Mouse (Mus musculus) hindbrain, postnatal 0 days (tissue): ENCODE results near the gene Spef2. TPM values are rescaled to one million over a fixed set of nuclear protein-coding genes. Genes with fewer than 3 reads are reported as not detected.

Experiments used
- ATAC-seq: fragments of 200-750 bp; cut with Nextera tagmentation; 2 replicates; pipeline ENCODE4 v1.8.0; 2017; ENCODE audit warnings: mild to moderate bottlenecking, moderate TSS enrichment, moderate library complexity
- DNase-seq: peaks from one replicate; pipeline ENCODE4 v3.0.0-alpha.2; 2015; ENCODE audit warnings: low spot score
- H3K27ac ChIP-seq: fragments of 300-500 bp; sonication (generic); 2 replicates; pipeline ENCODE4 v1.5.1; 2014; ENCODE audit warnings: mild to moderate bottlenecking
- H3K27me3 ChIP-seq: fragments of 300-500 bp; sonication (generic); 2 replicates; pipeline ENCODE4 v1.6.1; 2014; ENCODE audit warnings: low read length, mixed read lengths; ENCODE audit not compliant: insufficient read depth
- H3K36me3 ChIP-seq: fragments of 300-500 bp; sonication (generic); 2 replicates; pipeline ENCODE4 v1.6.1; 2014; ENCODE audit warnings: low read length, mixed read lengths; ENCODE audit not compliant: insufficient read depth
- H3K4me1 ChIP-seq: fragments of 300-500 bp; sonication (generic); 2 replicates; pipeline ENCODE4 v1.6.1; 2014; ENCODE audit warnings: antibody characterized with exemption, low read length, mixed read lengths; ENCODE audit not compliant: insufficient read depth
- H3K4me2 ChIP-seq: fragments of 300-500 bp; sonication (generic); 2 replicates; pipeline ENCODE4 v1.6.1; 2014; ENCODE audit warnings: low read depth, mild to moderate bottlenecking, low read length, moderate library complexity, mixed read lengths
- H3K4me3 ChIP-seq: fragments of 300-500 bp; sonication (generic); 2 replicates; pipeline ENCODE4 v1.5.1; 2014; ENCODE audit warnings: low read length
- H3K9ac ChIP-seq: fragments of 300-500 bp; sonication (generic); replicated peaks from 2 replicates; pipeline ENCODE4 v1.6.1; 2014; ENCODE audit warnings: mild to moderate bottlenecking, low read length, moderate library complexity, mixed read lengths
- H3K9me3 ChIP-seq: fragments of 300-500 bp; sonication (generic); 2 replicates; pipeline ENCODE4 v1.6.1; 2016; ENCODE audit warnings: low read length, mixed read lengths
- CTCF ChIP-seq: IDR thresholded peaks from 2 replicates; pipeline ENCODE4 v1.5.1; 2016; ENCODE audit warnings: antibody characterized with exemption, control low read depth, low read depth
- WGBS: fragments of 180-500 bp; shearing (Covaris S2); extraction: QIAGEN DNeasy Blood & Tissue Kit; methylation state at CpG from one replicate; pipeline ENCODE4 v1.1.7; 2014; 5-methylcytosine and 5-hydroxymethylcytosine counted together
- polyA plus RNA-seq: library from polyadenylated mRNA; unstranded; fragments of >200 nt; fragmentation: Nextera tagmentation; extraction: Ambion mirVana; gene quantifications from 2 replicates; pipeline ENCODE4 v1.2.1, GENCODE M21; 2015
- total RNA-seq: library from RNA; depleted of rRNA; stranded (reverse); fragments of >200 nt; gene quantifications from 2 replicates; pipeline ENCODE4 v1.2.3, GENCODE M21; 2014; rRNA removed

Spef2 gene
- total and polyA plus RNA-seq, 2 experiments from 2014 or later, result 0.42 to 1.9 TPM

DNA sequence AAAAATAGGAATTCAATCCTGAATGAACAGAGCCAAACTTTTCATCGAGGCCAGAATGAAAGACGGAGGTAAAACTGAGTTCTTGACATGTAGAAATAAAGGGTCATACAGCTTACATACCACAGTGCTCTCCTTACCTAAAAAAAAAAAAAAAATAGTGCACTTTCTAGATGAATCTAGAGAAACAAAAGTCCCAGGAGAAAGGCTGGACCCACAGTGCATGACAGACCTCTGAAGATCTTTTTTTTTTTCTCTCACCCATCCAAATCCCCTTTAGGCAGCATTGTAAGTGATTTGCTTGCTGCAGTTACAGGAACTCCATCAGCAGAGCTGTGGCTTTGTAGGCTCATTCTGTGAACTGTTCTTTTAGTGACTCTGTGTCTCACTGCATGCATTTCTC is 199.7 kb downstream of the Spef2 start:
- Histone ChIP-seq H3K9me3 (no peaks in the 10 kb centered on the region), H3K4me3 (no peak overlapping the region), H3K4me1 (no peaks in the 10 kb centered on the region), H3K27me3 (no peaks in the 10 kb centered on the region), H3K4me2 (no peak overlapping the region), H3K27ac (no peak overlapping the region), H3K9ac (no peak overlapping the region), H3K36me3 (no peaks in the 10 kb centered on the region)
- ATAC-seq, result no peak
- no peak for TF ChIP-seq CTCF
- WGBS, result 89% methylated on average over 2 of the region's 2 CpGs
- DNase-seq, result no peak

DNA sequence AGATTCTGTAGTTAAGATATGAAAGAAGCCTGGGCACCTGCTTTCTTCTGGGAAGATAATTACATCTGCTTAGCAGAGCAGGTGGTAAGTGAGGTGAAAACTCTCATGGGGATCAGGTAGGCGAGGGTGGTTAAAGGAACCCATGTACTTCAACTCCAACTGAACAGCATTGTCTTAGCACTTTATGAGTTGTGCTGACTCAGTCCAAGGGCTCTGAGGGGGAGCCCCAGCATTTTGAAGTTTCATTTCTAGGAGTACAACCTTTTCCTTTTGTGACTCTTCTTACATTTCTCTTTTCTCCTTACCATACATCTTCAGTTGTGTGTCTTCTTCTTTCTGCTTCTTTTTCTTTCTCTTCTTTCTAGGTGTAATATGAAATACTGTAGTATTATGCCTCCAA is 213.5 kb downstream of the Spef2 start:
- no peaks in the 10 kb centered on the region for H3K9me3 ChIP-seq
- no peak for TF ChIP-seq CTCF
- no peak overlapping the region for H3K4me3 ChIP-seq
- DNase-seq (no peak), ATAC-seq (no peak)
- no peaks in the 10 kb centered on the region for H3K36me3 ChIP-seq
- H3K9ac ChIP-seq, result no peak overlapping the region
- WGBS, result 79% methylated on average over 1 of the region's 1 CpGs
- no peak overlapping the region for H3K27ac ChIP-seq
- H3K27me3 ChIP-seq, result no peaks in the 10 kb centered on the region
- H3K4me2 ChIP-seq, result no peak overlapping the region
- H3K4me1 ChIP-seq, result no peaks in the 10 kb centered on the region

GRCm38 (mm10) chr15:9533356-9533902 is 215.2 kb downstream of the Spef2 start:
- no peak overlapping the region for H3K27ac ChIP-seq
- H3K4me2 ChIP-seq, result no peak overlapping the region
- H3K36me3 ChIP-seq, result no peaks in the 10 kb centered on the region
- no peaks in the 10 kb centered on the region for H3K9me3 ChIP-seq
- DNase-seq (no peak), ATAC-seq (no peak)
- H3K4me3 ChIP-seq, result no peak overlapping the region
- no peaks in the 10 kb centered on the region for H3K4me1 ChIP-seq
- no peak overlapping the region for H3K9ac ChIP-seq
- 89% methylated on average over 3 of the region's 3 CpGs for WGBS
- H3K27me3 ChIP-seq, result no peaks in the 10 kb centered on the region
- no peak for TF ChIP-seq CTCF

DNA sequence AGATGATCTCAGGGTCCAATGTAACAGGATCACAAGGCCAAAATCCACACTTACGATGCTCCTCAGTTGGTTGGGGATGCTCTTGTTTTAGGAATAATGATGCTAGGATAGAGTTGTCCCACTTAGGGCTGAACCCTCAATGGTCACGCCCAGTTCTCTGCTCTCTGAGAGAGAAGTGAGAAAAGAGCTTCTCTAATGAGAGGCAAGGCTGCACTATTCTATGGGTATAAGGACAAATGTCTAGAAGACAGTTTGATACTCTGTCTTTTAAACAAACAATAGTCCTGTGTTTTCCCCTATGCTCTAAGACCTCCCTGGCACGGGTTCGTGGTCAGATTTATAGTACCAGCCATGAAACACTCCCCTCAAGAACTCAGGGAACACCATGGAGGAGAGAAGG is 218.6 kb downstream of the Spef2 start, which contains the start of gene Il7r:
Gene Il7r, minus strand, starts transcription at position 101 of the 400 bp plus-strand sequence.
- ATAC-seq, result no peak
- WGBS, result 91% methylated on average over 4 of the region's 4 CpGs
- Histone ChIP-seq H3K4me2 (no peak within 1 kb of the TSS), H3K27ac (no peak within 1 kb of the TSS), H3K36me3 (no peaks in the 10 kb centered on the region), H3K9me3 (no peaks in the 10 kb centered on the region), H3K4me3 (no peak within 1 kb of the TSS), H3K4me1 (no peaks in the 10 kb centered on the region), H3K27me3 (no peaks in the 10 kb centered on the region), H3K9ac (no peak within 1 kb of the TSS)
- TF ChIP-seq CTCF, result no peak
- no peak for DNase-seq

- ATAC-seq (no peak), DNase-seq (no peak)
- H3K9me3 ChIP-seq, result no peaks in the 10 kb centered on the region
- H3K27ac ChIP-seq, result no peak overlapping the region
- H3K9ac ChIP-seq, result no peak overlapping the region
- no peaks in the 10 kb centered on the region for H3K4me1 ChIP-seq
- 87% methylated on average over 3 of the region's 3 CpGs for WGBS
- TF ChIP-seq CTCF, result no peak
- no peak overlapping the region for H3K4me3 ChIP-seq
- H3K4me2 ChIP-seq, result no peak overlapping the region
- no peaks in the 10 kb centered on the region for H3K36me3 ChIP-seq
- H3K27me3 ChIP-seq, result no peaks in the 10 kb centered on the region
Measured at GRCm38 (mm10) chr15:9529646-9530045, 219.0 kb downstream of the Spef2 start.

Other genes starting within 250 kb of the Spef2 start
- not detected in 2 replicates for gene Il7r, start 218.7 kb downstream of the Spef2 start, total RNA-seq
- gene Il7r, start 218.7 kb downstream of the Spef2 start, polyA plus RNA-seq, result 0.04 TPM in 1 of 2 replicates, not detected in the other